Mouse (Mus musculus) CH12.LX (cell line): ENCODE results near the gene Vmn1r50. TPM values are rescaled to one million over a fixed set of nuclear protein-coding genes. Genes with fewer than 3 reads are reported as not detected.
"Not testable (repeated sequence)": the region's sequence is repeated elsewhere in the genome, so short reads cannot be mapped to it uniquely, and the experiment has no call there.

Source experiments
- DNase-seq: peaks from one replicate; pipeline ENCODE4 v3.0.0-alpha.2; 2013; ENCODE audit errors: extremely low read depth
- H3K27ac ChIP-seq: 2 replicates; pipeline ENCODE4 v1.5.1; 2012; ENCODE audit warnings: low read depth, mild to moderate bottlenecking, control low read depth, moderate library complexity; ENCODE audit not compliant: insufficient read depth
- H3K27me3 ChIP-seq: replicated peaks from 2 replicates; pipeline ENCODE3; 2012; ENCODE audit warnings: inconsistent platforms
- H3K36me3 ChIP-seq, 2 experiments: replicated peaks in 1 of 2; 2 replicates each; pipeline versions ENCODE3 to v1.6.1; 2012; ENCODE audit warnings: inconsistent platforms in 1 of 2, low read length in 1 of 2, mild to moderate bottlenecking in 1 of 2, mixed read lengths in 1 of 2, moderate library complexity in 1 of 2; ENCODE audit not compliant: control insufficient read depth in 1 of 2, insufficient read depth in 1 of 2
- H3K4me1 ChIP-seq, 2 experiments: 2 replicates each; pipeline ENCODE4 v1.6.1; 2012; ENCODE audit warnings: inconsistent platforms in 1 of 2, moderate library complexity in 1 of 2; ENCODE audit not compliant: insufficient read depth in 2 of 2, control insufficient read depth in 1 of 2
- H3K4me2 ChIP-seq: 2 replicates; pipeline ENCODE4 v1.6.1; 2012; ENCODE audit warnings: low read depth, mild to moderate bottlenecking, control low read depth; ENCODE audit not compliant: poor library complexity, insufficient read depth, severe bottlenecking
- H3K4me3 ChIP-seq, 3 experiments: fragments of 150-350 bp in 1 of 3; sonication (generic) in 1 of 3; replicated peaks in 1 of 3; 2 replicates each; pipeline versions ENCODE3 to v1.5.1; 2011 to 2012; ENCODE audit warnings: low read depth in 2 of 3, low read length in 2 of 3, mild to moderate bottlenecking in 2 of 3, moderate library complexity in 2 of 3, control low read depth in 1 of 3, improper control_type of control experiment in 1 of 3, inconsistent platforms in 1 of 3, mixed read lengths in 1 of 3; ENCODE audit not compliant: poor library complexity in 1 of 3
- H3K79me2 ChIP-seq: replicated peaks from 2 replicates; pipeline ENCODE4 v1.6.1; 2012; ENCODE audit warnings: mild to moderate bottlenecking, moderate library complexity; ENCODE audit not compliant: control insufficient read depth, poor library complexity, insufficient read depth, severe bottlenecking; ENCODE audit errors: extremely low read depth
- H3K9ac ChIP-seq: 2 replicates; pipeline ENCODE4 v1.6.1; 2012; ENCODE audit warnings: low read depth, mild to moderate bottlenecking, control low read depth, moderate library complexity; ENCODE audit not compliant: insufficient read depth
- H3K9me3 ChIP-seq: replicated peaks from 2 replicates; pipeline ENCODE3; 2012; ENCODE audit warnings: low read length, inconsistent platforms, mixed read lengths
- CHD1 ChIP-seq: IDR thresholded peaks from 2 replicates; pipeline ENCODE4 v1.6.1; 2012; ENCODE audit warnings: low read depth, low read length, improper control_type of control experiment, inconsistent platforms
- CTCF ChIP-seq, 2 experiments: IDR thresholded peaks in 1 of 2; conservative IDR thresholded peaks in 1 of 2; 2 replicates each; pipeline ENCODE4 v1.5.1; 2011 to 2012; ENCODE audit warnings: low read depth in 2 of 2, low read length in 2 of 2, improper control_type of control experiment in 1 of 2, inconsistent platforms in 1 of 2, mild to moderate bottlenecking in 1 of 2, moderate library complexity in 1 of 2
- EP300 ChIP-seq: IDR thresholded peaks from 2 replicates; pipeline ENCODE4 v1.6.1; 2011; ENCODE audit warnings: low read length, improper control_type of control experiment
- GABPA ChIP-seq: IDR thresholded peaks from 2 replicates; pipeline ENCODE4 v1.6.1; 2012; ENCODE audit warnings: low read depth, low read length, improper control_type of control experiment, inconsistent platforms; ENCODE audit not compliant: insufficient replicate concordance
- HCFC1 ChIP-seq: IDR thresholded peaks from 2 replicates; pipeline ENCODE4 v1.6.1; 2012; ENCODE audit warnings: low read depth, mild to moderate bottlenecking, inconsistent platforms, low read length, improper control_type of control experiment
- IRF4 ChIP-seq: IDR thresholded peaks from 2 replicates; pipeline ENCODE4 v1.6.1; 2014; ENCODE audit warnings: low read depth, mild to moderate bottlenecking, inconsistent platforms, low read length, improper control_type of control experiment
- JUN ChIP-seq: IDR thresholded peaks from 2 replicates; pipeline ENCODE4 v1.6.1; 2011; ENCODE audit warnings: low read depth, mild to moderate bottlenecking, low read length, improper control_type of control experiment, moderate library complexity; ENCODE audit not compliant: insufficient read depth
- JUND ChIP-seq: conservative IDR thresholded peaks from 2 replicates; pipeline ENCODE4 v1.6.1; 2011; ENCODE audit warnings: low read depth, low read length, improper control_type of control experiment
- KAT2A ChIP-seq: IDR thresholded peaks from 2 replicates; pipeline ENCODE4 v1.6.1; 2012; ENCODE audit warnings: low read length, improper control_type of control experiment, inconsistent platforms; ENCODE audit not compliant: insufficient replicate concordance
- MEF2A ChIP-seq: IDR thresholded peaks from 2 replicates; pipeline ENCODE4 v1.6.1; 2014; ENCODE audit warnings: low read depth, mild to moderate bottlenecking, inconsistent platforms, low read length, improper control_type of control experiment, borderline replicate concordance
- RAD21 ChIP-seq: IDR thresholded peaks from 2 replicates; pipeline ENCODE4 v1.6.1; 2011; ENCODE audit warnings: low read depth, mild to moderate bottlenecking, low read length, improper control_type of control experiment, moderate library complexity
- RCOR1 ChIP-seq: conservative IDR thresholded peaks from 2 replicates; pipeline ENCODE4 v1.6.1; 2012; ENCODE audit warnings: low read depth, mild to moderate bottlenecking, inconsistent platforms, low read length, improper control_type of control experiment
- SIN3A ChIP-seq: IDR thresholded peaks from 2 replicates; pipeline ENCODE4 v1.6.1; 2012; ENCODE audit warnings: low read length, improper control_type of control experiment, inconsistent platforms
- SMC3 ChIP-seq: IDR thresholded peaks from 2 replicates; pipeline ENCODE4 v1.6.1; 2011; ENCODE audit warnings: low read depth, low read length, improper control_type of control experiment
- UBTF ChIP-seq: IDR thresholded peaks from 2 replicates; pipeline ENCODE4 v1.6.1; 2012; ENCODE audit warnings: low read depth, mild to moderate bottlenecking, inconsistent platforms, low read length, improper control_type of control experiment, moderate library complexity
- ZC3H11A ChIP-seq: IDR thresholded peaks from 2 replicates; pipeline ENCODE4 v1.6.1; 2012; ENCODE audit warnings: low read depth, mild to moderate bottlenecking, inconsistent platforms, low read length, improper control_type of control experiment
- ZKSCAN1 ChIP-seq: IDR thresholded peaks from 2 replicates; pipeline ENCODE4 v1.6.1; 2012; ENCODE audit warnings: low read depth, inconsistent platforms, low read length, improper control_type of control experiment, borderline replicate concordance
- ZMIZ1 ChIP-seq: IDR thresholded peaks from 2 replicates; pipeline ENCODE4 v1.6.1; 2012; ENCODE audit warnings: low read depth, mild to moderate bottlenecking, inconsistent platforms, low read length, improper control_type of control experiment
- ZNF384 ChIP-seq: IDR thresholded peaks from 2 replicates; pipeline ENCODE4 v1.6.1; 2012; ENCODE audit warnings: low read depth, low read length, improper control_type of control experiment, inconsistent platforms
- dilution Hi-C: fragments of 300-500 bp; cut with MboI; formaldehyde crosslinking; loops from 2 replicates; pipeline ENCODE4 v1.14.3; 2020; ENCODE audit warnings: low sequenced_read_pairs; ENCODE audit not compliant: extremely low pct_unique_long_range_greater_than_20kb, extremely low pct_ligation_motif_present
- in situ Hi-C: fragments of 300-500 bp; cut with MboI; formaldehyde crosslinking; loops from 3 replicates; pipeline ENCODE4 v1.14.3; 2019; ENCODE audit warnings: low sequenced_read_pairs, low pct_ligation_motif_present, low pct_unique_long_range_greater_than_20kb, mixed read lengths
- polyA plus RNA-seq: library from polyadenylated mRNA; unstranded; fragments of >175 nt; gene quantifications from 2 replicates; pipeline ENCODE4 v1.2.1, GENCODE M21; 2012; ENCODE audit warnings: low read depth; ENCODE audit not compliant: insufficient read length
- total RNA-seq, 2 experiments: library from RNA; depleted of rRNA; stranded (reverse); fragments of 300-350 nt in 1 of 2; fragments of >200 nt in 1 of 2; gene quantifications; 2 replicates each; pipeline ENCODE4 v1.2.3; 2012 to 2014

Gene Vmn1r50
- total and polyA plus RNA-seq, 3 experiments = not detected

GRCm38 (mm10) chr6:90100566-90100965 lies 664 bp upstream of the Vmn1r50 start:
- no peak for TF ChIP-seq MEF2A
- no peak for TF ChIP-seq ZMIZ1
- no peak for TF ChIP-seq SIN3A
- TF ChIP-seq HCFC1 = no peak
- TF ChIP-seq ZNF384 = no peak
- TF ChIP-seq ZC3H11A = no peak
- TF ChIP-seq JUN = no peak
- no peak for TF ChIP-seq KAT2A
- no peak for TF ChIP-seq SMC3
- TF ChIP-seq JUND = no peak
- TF ChIP-seq CTCF (conservative IDR thresholded peaks at IDR 0.05 in 1 of 2, IDR thresholded peaks at IDR 0.05 in 1 of 2; ENCODE audit: low read depth in 2 of 2, low read length in 2 of 2) = no peak
- no peak for TF ChIP-seq RCOR1
- TF ChIP-seq GABPA = no peak
- TF ChIP-seq RAD21 = no peak
- no peak for TF ChIP-seq UBTF
- no peak for TF ChIP-seq IRF4
- no peak for TF ChIP-seq ZKSCAN1
- no peak for TF ChIP-seq CHD1
- no peak for TF ChIP-seq EP300
- TF ChIP-seq, all 38 proteins: peak for 0
- Histone ChIP-seq H3K27ac (no peak overlapping the region), H3K9me3 (no peaks in the 10 kb centered on the region), H3K4me3 (no peak overlapping the region), H3K36me3 (no peaks in the 10 kb centered on the region), H3K9ac (no peak overlapping the region), H3K79me2 (no peaks in the 10 kb centered on the region), H3K27me3 (peaks cover 72% of the 10 kb centered on the region), H3K4me1 (no peaks in the 10 kb centered on the region), H3K4me2 (no peak overlapping the region)
- DNase-seq = no peak
- dilution Hi-C loops = no loop called here
- in situ Hi-C loops = no loop called here

GRCm38 (mm10) chr6:90122296-90122695 lies 21.1 kb downstream of the Vmn1r50 start, which contains the start of gene Vmn1r51:
TSS of gene Vmn1r51 (plus strand) at chr6:90122596.
- H3K9ac ChIP-seq, H3K9me3 ChIP-seq, H3K27ac ChIP-seq, H3K4me3 ChIP-seq, H3K4me2 ChIP-seq, H3K4me1 ChIP-seq, dilution Hi-C loops, in situ Hi-C loops, H3K79me2 ChIP-seq, H3K36me3 ChIP-seq, DNase-seq: not testable (repeated sequence)
- H3K27me3 ChIP-seq = peaks cover 68% of the 10 kb centered on the region

Other genes starting within 250 kb of the Vmn1r50 start
- not detected in 2 replicates for gene Vmn1r42, start 225.0 kb upstream of the Vmn1r50 start, total RNA-seq (2012; rRNA removed)
- not detected in 2 replicates for gene Vmn1r42, start 225.0 kb upstream of the Vmn1r50 start, total RNA-seq (2014; rRNA removed)
- gene Vmn1r42, start 225.0 kb upstream of the Vmn1r50 start, polyA plus RNA-seq = not detected in 2 replicates
- 0.08 TPM in 2 replicates for gene Vmn1r43, start 225.0 kb upstream of the Vmn1r50 start, total RNA-seq (2012; rRNA removed)
- 0.01 TPM in 1 of 2 replicates, not detected in the other for gene Vmn1r43, start 225.0 kb upstream of the Vmn1r50 start, total RNA-seq (2014; rRNA removed)
- 0.03 and 0.04 TPM in 2 replicates for gene Vmn1r43, start 225.0 kb upstream of the Vmn1r50 start, polyA plus RNA-seq
- not detected in 2 replicates for gene Vmn1r44, start 217.8 kb upstream of the Vmn1r50 start, total RNA-seq (2012; rRNA removed)
- gene Vmn1r44, start 217.8 kb upstream of the Vmn1r50 start, total RNA-seq (2014; rRNA removed) = not detected in 2 replicates
- not detected in 2 replicates for gene Vmn1r44, start 217.8 kb upstream of the Vmn1r50 start, polyA plus RNA-seq
- gene Vmn1r45, start 160.8 kb upstream of the Vmn1r50 start, total RNA-seq (2012; rRNA removed) = not detected in 2 replicates
- 0.07 TPM in 1 of 2 replicates, not detected in the other for gene Vmn1r45, start 160.8 kb upstream of the Vmn1r50 start, total RNA-seq (2014; rRNA removed)
- not detected in 2 replicates for gene Vmn1r45, start 160.8 kb upstream of the Vmn1r50 start, polyA plus RNA-seq
- not detected in 2 replicates for gene Vmn1r46, start 132.1 kb upstream of the Vmn1r50 start, total RNA-seq (2012; rRNA removed)
- not detected in 2 replicates for gene Vmn1r46, start 132.1 kb upstream of the Vmn1r50 start, total RNA-seq (2014; rRNA removed)
- gene Vmn1r46, start 132.1 kb upstream of the Vmn1r50 start, polyA plus RNA-seq = not detected in 2 replicates
- not detected in 2 replicates for gene Vmn1r47, start 85.3 kb upstream of the Vmn1r50 start, total RNA-seq (2012; rRNA removed)
- not detected in 2 replicates for gene Vmn1r47, start 85.3 kb upstream of the Vmn1r50 start, total RNA-seq (2014; rRNA removed)
- gene Vmn1r47, start 85.3 kb upstream of the Vmn1r50 start, polyA plus RNA-seq = not detected in 2 replicates
- not detected in 2 replicates for gene Vmn1r48, start 64.6 kb upstream of the Vmn1r50 start, total RNA-seq (2012; rRNA removed)
- gene Vmn1r48, start 64.6 kb upstream of the Vmn1r50 start, total RNA-seq (2014; rRNA removed) = not detected in 2 replicates
- gene Vmn1r48, start 64.6 kb upstream of the Vmn1r50 start, polyA plus RNA-seq = not detected in 2 replicates
- gene Vmn1r49, start 22.9 kb upstream of the Vmn1r50 start, total RNA-seq (2012; rRNA removed) = not detected in 2 replicates
- gene Vmn1r49, start 22.9 kb upstream of the Vmn1r50 start, total RNA-seq (2014; rRNA removed) = not detected in 2 replicates
- gene Vmn1r49, start 22.9 kb upstream of the Vmn1r50 start, polyA plus RNA-seq = not detected in 2 replicates
- gene Vmn1r51, start 21.2 kb downstream of the Vmn1r50 start, total RNA-seq (2012; rRNA removed) = not detected in 2 replicates
- gene Vmn1r51, start 21.2 kb downstream of the Vmn1r50 start, total RNA-seq (2014; rRNA removed) = not detected in 2 replicates
- not detected in 2 replicates for gene Vmn1r51, start 21.2 kb downstream of the Vmn1r50 start, polyA plus RNA-seq
- gene Vmn1r52, start 73.4 kb downstream of the Vmn1r50 start, total RNA-seq (2012; rRNA removed) = not detected in 2 replicates
- gene Vmn1r52, start 73.4 kb downstream of the Vmn1r50 start, total RNA-seq (2014; rRNA removed) = not detected in 2 replicates
- gene Vmn1r52, start 73.4 kb downstream of the Vmn1r50 start, polyA plus RNA-seq = not detected in 2 replicates
- gene V1ra8, start 101.4 kb downstream of the Vmn1r50 start, total RNA-seq (2012; rRNA removed) = not detected in 2 replicates
- gene V1ra8, start 101.4 kb downstream of the Vmn1r50 start, total RNA-seq (2014; rRNA removed) = not detected in 2 replicates
- not detected in 2 replicates for gene V1ra8, start 101.4 kb downstream of the Vmn1r50 start, polyA plus RNA-seq
- not detected in 2 replicates for gene Vmn1r53, start 123.0 kb downstream of the Vmn1r50 start, total RNA-seq (2012; rRNA removed)
- gene Vmn1r53, start 123.0 kb downstream of the Vmn1r50 start, total RNA-seq (2014; rRNA removed) = not detected in 2 replicates
- gene Vmn1r53, start 123.0 kb downstream of the Vmn1r50 start, polyA plus RNA-seq = not detected in 2 replicates
- gene Vmn1r54, start 144.9 kb downstream of the Vmn1r50 start, total RNA-seq (2012; rRNA removed) = not detected in 2 replicates
- not detected in 2 replicates for gene Vmn1r54, start 144.9 kb downstream of the Vmn1r50 start, total RNA-seq (2014; rRNA removed)
- gene Vmn1r54, start 144.9 kb downstream of the Vmn1r50 start, polyA plus RNA-seq = not detected in 2 replicates
- not detected in 2 replicates for gene BC048671, start 199.8 kb downstream of the Vmn1r50 start, total RNA-seq (2012; rRNA removed)
- gene BC048671, start 199.8 kb downstream of the Vmn1r50 start, total RNA-seq (2014; rRNA removed) = not detected in 2 replicates
- gene BC048671, start 199.8 kb downstream of the Vmn1r50 start, polyA plus RNA-seq = not detected in 2 replicates
- 0.08 and 0.13 TPM in 2 replicates for gene Chst13, start 223.8 kb downstream of the Vmn1r50 start, total RNA-seq (2012; rRNA removed)
- not detected in 2 replicates for gene Chst13, start 223.8 kb downstream of the Vmn1r50 start, total RNA-seq (2014; rRNA removed)
- gene Chst13, start 223.8 kb downstream of the Vmn1r50 start, polyA plus RNA-seq = not detected in 2 replicates
- not detected in 2 replicates for gene Uroc1, start 231.9 kb downstream of the Vmn1r50 start, total RNA-seq (2012; rRNA removed)
- gene Uroc1, start 231.9 kb downstream of the Vmn1r50 start, total RNA-seq (2014; rRNA removed) = not detected in 2 replicates
- not detected in 2 replicates for gene Uroc1, start 231.9 kb downstream of the Vmn1r50 start, polyA plus RNA-seq